Mouse (Mus musculus) ES-Bruce4 (cell line): ENCODE measurements around the gene Pacrg.

ENCODE experiments used
- CTCF ChIP-seq: IDR thresholded peaks from one replicate; pipeline ENCODE4 v1.8.1; 2011; ENCODE audit warnings: low read depth, low read length
- EP300 ChIP-seq: IDR thresholded peaks from 2 replicates; pipeline ENCODE4 v1.6.1; 2011; ENCODE audit warnings: low read depth, low read length; ENCODE audit not compliant: insufficient read depth
- POLR2A ChIP-seq: IDR thresholded peaks from one replicate; pipeline ENCODE4 v1.8.1; 2011; ENCODE audit warnings: low read length; ENCODE audit not compliant: insufficient read depth

GRCm38 (mm10) chr17:10441501-10442111 is 398.5 kb downstream of the Pacrg start:
- TF ChIP-seq POLR2A (no peak), CTCF (no peak), EP300 (peak; percentile 85)
